Mouse (Mus musculus): ENCODE measurements around the gene Mdfic. TPM values are rescaled to one million over a fixed set of nuclear protein-coding genes. Genes with fewer than 3 reads are reported as not detected.

The Mdfic gene
- polyA plus RNA-seq, 1 experiment from 2014 or later, result 4.0 TPM

- WGBS, result 55% methylated on average over 7 of the region's 7 CpGs
- Histone ChIP-seq H3K4me1 (replicated peaks; ENCODE audit: control insufficient read depth, insufficient read depth) (no peaks in the 10 kb centered on the region; the same call in 1 of the 2 replicates), H3K36me3 (ENCODE audit: control insufficient read depth, insufficient read depth, low read length) (no peaks in the 10 kb centered on the region), H3K4me3 (ENCODE audit: low read depth, low read length) (no peak overlapping the region), H3K4me2 (replicated peaks; ENCODE audit: low read depth) (no peak overlapping the region), H3K27ac (replicated peaks) (no peak overlapping the region), H3K27me3 (ENCODE audit: control insufficient read depth, insufficient read depth, low read length) (no peaks in the 10 kb centered on the region), H3K9ac (ENCODE audit: low read length) (no peak overlapping the region), H3K9me3 (ENCODE audit: control insufficient read depth, low read length) (no peaks in the 10 kb centered on the region)
- ATAC-seq (ENCODE audit: low FRiP score, low TSS enrichment) (no peak), DNase-seq (ENCODE audit: low spot score) (no peak)
- TF ChIP-seq EP300 (optimal IDR thresholded peaks at IDR 0.05), result no peak
- no peak for TF ChIP-seq CTCF (IDR thresholded peaks at IDR 0.05; ENCODE audit: low read depth)
Measured at GRCm38 (mm10) chr6:15731452-15731851, 11.0 kb downstream of the Mdfic start.

GRCm38 (mm10) chr6:15737312-15737911 is 17.0 kb downstream of the Mdfic start:
- H3K36me3 ChIP-seq (ENCODE audit: control insufficient read depth, insufficient read depth, low read length), result no peaks in the 10 kb centered on the region
- WGBS, result 51% methylated on average over 8 of the region's 8 CpGs
- TF ChIP-seq CTCF (IDR thresholded peaks at IDR 0.05; ENCODE audit: low read depth) (peak; percentile 56), EP300 (optimal IDR thresholded peaks at IDR 0.05) (no peak)
- no peak overlapping the region for H3K27ac ChIP-seq (replicated peaks)
- DNase-seq (ENCODE audit: low spot score) (no peak), ATAC-seq (ENCODE audit: low FRiP score, low TSS enrichment) (no peak)
- H3K9me3 ChIP-seq (ENCODE audit: control insufficient read depth, low read length), result no peaks in the 10 kb centered on the region
- no peaks in the 10 kb centered on the region for H3K4me1 ChIP-seq (replicated peaks; ENCODE audit: control insufficient read depth, insufficient read depth)
- no peak overlapping the region for H3K4me2 ChIP-seq (replicated peaks; ENCODE audit: low read depth)
- H3K4me3 ChIP-seq (ENCODE audit: low read depth, low read length), result no peak overlapping the region
- no peak overlapping the region for H3K9ac ChIP-seq (ENCODE audit: low read length)
- H3K27me3 ChIP-seq (ENCODE audit: control insufficient read depth, insufficient read depth, low read length), result no peaks in the 10 kb centered on the region

DNA sequence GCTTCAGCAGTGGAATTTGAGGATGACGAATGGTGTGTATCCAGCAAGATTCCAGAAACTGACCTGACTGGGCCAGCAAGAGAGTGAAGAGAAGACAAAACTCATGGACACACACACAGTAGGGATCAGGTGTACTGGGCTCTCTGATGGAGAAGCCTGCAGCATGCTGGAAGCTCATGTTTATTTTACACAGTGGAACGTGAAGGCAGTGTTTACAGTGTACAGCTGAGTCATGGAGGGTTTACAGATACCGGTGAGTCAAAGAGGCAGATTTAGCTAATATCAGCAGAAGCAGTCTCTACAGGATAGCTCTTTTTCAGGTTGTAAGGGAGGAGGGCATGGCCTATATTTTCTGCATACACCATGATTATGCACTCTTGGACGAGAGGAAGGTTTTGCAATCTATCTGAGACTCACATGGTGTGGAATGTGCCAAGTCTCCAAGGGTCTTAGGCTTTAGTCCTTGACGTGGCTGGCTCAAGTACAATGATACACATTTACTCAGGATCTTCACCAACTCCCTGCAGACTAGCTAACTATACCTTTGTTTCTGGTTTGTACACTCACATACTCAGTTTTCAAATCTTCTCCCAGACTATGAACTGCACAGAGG is 18.0 kb downstream of the Mdfic start:
- Histone ChIP-seq H3K36me3 (ENCODE audit: control insufficient read depth, insufficient read depth, low read length) (no peaks in the 10 kb centered on the region), H3K4me3 (ENCODE audit: low read depth, low read length) (no peak overlapping the region), H3K9ac (ENCODE audit: low read length) (no peak overlapping the region), H3K9me3 (ENCODE audit: control insufficient read depth, low read length) (no peaks in the 10 kb centered on the region), H3K4me2 (replicated peaks; ENCODE audit: low read depth) (no peak overlapping the region), H3K27ac (replicated peaks) (no peak overlapping the region), H3K4me1 (replicated peaks; ENCODE audit: control insufficient read depth, insufficient read depth) (no peaks in the 10 kb centered on the region), H3K27me3 (ENCODE audit: control insufficient read depth, insufficient read depth, low read length) (no peaks in the 10 kb centered on the region)
- ATAC-seq (ENCODE audit: low FRiP score, low TSS enrichment), result peak; percentile 94
- DNase-seq (ENCODE audit: low spot score), result peak; percentile 20
- TF ChIP-seq EP300 (optimal IDR thresholded peaks at IDR 0.05), result no peak
- no peak for TF ChIP-seq CTCF (IDR thresholded peaks at IDR 0.05; ENCODE audit: low read depth)
- 27% methylated on average over 5 of the region's 5 CpGs for WGBS

DNA sequence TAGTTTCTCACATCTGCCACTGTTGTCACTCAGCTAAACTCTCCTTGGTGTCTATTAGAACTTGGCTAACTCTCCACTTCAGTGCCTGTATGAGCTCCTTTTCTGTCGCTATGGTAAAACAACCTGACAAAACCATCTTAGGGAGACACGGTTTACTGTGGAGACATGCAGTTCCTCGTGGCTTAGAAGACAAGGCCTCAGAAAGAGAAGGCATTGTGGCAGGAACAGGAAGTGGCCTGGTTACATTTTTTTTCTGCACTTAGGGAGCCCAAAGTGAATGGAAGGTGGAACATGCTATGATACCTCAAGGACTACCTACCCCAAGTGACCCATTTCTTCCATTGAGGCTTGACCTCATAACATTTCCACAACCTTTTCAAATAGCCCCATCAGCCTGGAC is 18.7 kb downstream of the Mdfic start:
- ATAC-seq (ENCODE audit: low FRiP score, low TSS enrichment), result no peak
- H3K36me3 ChIP-seq (ENCODE audit: control insufficient read depth, insufficient read depth, low read length), result no peaks in the 10 kb centered on the region

GRCm38 (mm10) chr6:15742591-15743149 is 22.2 kb downstream of the Mdfic start:
- ATAC-seq (ENCODE audit: low FRiP score, low TSS enrichment), result no peak

More for the DNA sequence above, 18.7 kb downstream of the Mdfic start:
- TF ChIP-seq EP300 (optimal IDR thresholded peaks at IDR 0.05) (no peak), CTCF (IDR thresholded peaks at IDR 0.05; ENCODE audit: low read depth) (no peak)
- no peak for DNase-seq (ENCODE audit: low spot score)
- Histone ChIP-seq H3K9ac (ENCODE audit: low read length) (no peak overlapping the region), H3K4me3 (ENCODE audit: low read depth, low read length) (no peak overlapping the region), H3K27me3 (ENCODE audit: control insufficient read depth, insufficient read depth, low read length) (no peaks in the 10 kb centered on the region), H3K9me3 (ENCODE audit: control insufficient read depth, low read length) (no peaks in the 10 kb centered on the region), H3K4me1 (replicated peaks; ENCODE audit: control insufficient read depth, insufficient read depth) (no peaks in the 10 kb centered on the region), H3K27ac (replicated peaks) (no peak overlapping the region), H3K4me2 (replicated peaks; ENCODE audit: low read depth) (no peak overlapping the region)
- WGBS, result 80% methylated on average over 3 of the region's 3 CpGs

GRCm38 (mm10) chr6:15743291-15743792 is 22.9 kb downstream of the Mdfic start:
- DNase-seq (ENCODE audit: low spot score) (no peak), ATAC-seq (ENCODE audit: low FRiP score, low TSS enrichment) (peak; percentile 51; the same call in 1 of the 2 replicates)
- Histone ChIP-seq H3K27me3 (ENCODE audit: control insufficient read depth, insufficient read depth, low read length) (no peaks in the 10 kb centered on the region), H3K4me1 (replicated peaks; ENCODE audit: control insufficient read depth, insufficient read depth) (no peaks in the 10 kb centered on the region), H3K4me3 (ENCODE audit: low read depth, low read length) (no peak overlapping the region), H3K9me3 (ENCODE audit: control insufficient read depth, low read length) (no peaks in the 10 kb centered on the region), H3K4me2 (replicated peaks; ENCODE audit: low read depth) (no peak overlapping the region), H3K9ac (ENCODE audit: low read length) (no peak overlapping the region), H3K36me3 (ENCODE audit: control insufficient read depth, insufficient read depth, low read length) (no peaks in the 10 kb centered on the region), H3K27ac (replicated peaks) (peak overlapping the region; percentile 72)
- 40% methylated on average over 8 of the region's 8 CpGs for WGBS
- no peak for TF ChIP-seq EP300 (optimal IDR thresholded peaks at IDR 0.05)
- no peak for TF ChIP-seq CTCF (IDR thresholded peaks at IDR 0.05; ENCODE audit: low read depth)

More at GRCm38 (mm10) chr6:15742591-15743149, 22.2 kb downstream of the Mdfic start:
- 75% methylated on average over 6 of the region's 6 CpGs for WGBS
- Histone ChIP-seq H3K27me3 (ENCODE audit: control insufficient read depth, insufficient read depth, low read length) (no peaks in the 10 kb centered on the region), H3K36me3 (ENCODE audit: control insufficient read depth, insufficient read depth, low read length) (no peaks in the 10 kb centered on the region), H3K9me3 (ENCODE audit: control insufficient read depth, low read length) (no peaks in the 10 kb centered on the region), H3K4me1 (replicated peaks; ENCODE audit: control insufficient read depth, insufficient read depth) (no peaks in the 10 kb centered on the region), H3K4me2 (replicated peaks; ENCODE audit: low read depth) (no peak overlapping the region), H3K27ac (replicated peaks) (peak overlapping the region; percentile 72; the same call in 1 of the 2 replicates), H3K9ac (ENCODE audit: low read length) (no peak overlapping the region), H3K4me3 (ENCODE audit: low read depth, low read length) (no peak overlapping the region)
- TF ChIP-seq EP300 (optimal IDR thresholded peaks at IDR 0.05), result no peak
- no peak for TF ChIP-seq CTCF (IDR thresholded peaks at IDR 0.05; ENCODE audit: low read depth)
- DNase-seq (ENCODE audit: low spot score), result no peak

Measured in stomach, postnatal 0 days (tissue).